In the genomic region with DNA sequence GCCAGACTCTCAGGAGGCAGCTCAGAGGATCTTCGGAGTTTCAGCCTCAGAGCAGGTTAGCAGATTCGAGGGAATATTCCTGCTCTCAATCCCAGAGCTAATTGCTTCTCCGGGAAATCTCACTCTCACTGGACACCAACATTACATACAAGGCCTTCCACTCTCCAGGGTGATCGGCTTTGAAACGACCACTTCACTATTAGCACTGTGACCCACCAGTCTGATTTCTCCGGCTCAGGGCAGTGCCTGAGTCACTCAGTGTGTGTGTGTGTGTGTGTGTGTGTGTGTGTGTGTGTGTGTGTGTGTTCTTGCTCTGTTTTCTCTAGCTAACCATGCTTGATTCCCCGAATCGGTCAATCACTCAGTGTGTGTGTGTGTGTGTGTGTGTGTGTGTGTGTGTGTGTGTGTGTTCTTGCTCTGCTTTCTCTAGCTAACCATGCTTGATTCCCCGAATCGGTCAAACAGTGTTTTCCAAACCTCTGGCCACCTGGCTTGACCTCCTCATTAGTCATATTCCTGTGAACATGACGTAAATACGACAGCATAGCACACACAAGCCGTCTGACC, we compare ENCODE assay signal across 26 mouse cellular contexts. TPM values are rescaled to one million over a fixed set of nuclear protein-coding genes. Genes with fewer than 3 reads are reported as not detected.
DNase-seq lines count a peak whose midpoint lies in the region; ATAC-seq and TF ChIP-seq lines count a peak whose summit lies in the region.
"Had no signal": no experiment of that assay in that cellular context is flagged by ENCODE, and none has a peak within 500 bp of the region (broad histone marks: within the 10 kb centered on the region; RNA-seq: fewer than 3 reads in every experiment).

No protein-coding gene starts in this region.

- no peaks in the 10 kb centered on the region for H3K9me3 ChIP-seq in forebrain, embryonic 14.5 days (replicated peaks; ENCODE audit: control insufficient read depth, low read length)
- no peaks in the 10 kb centered on the region for H3K9me3 ChIP-seq in forebrain, embryonic 16.5 days (ENCODE audit: control insufficient read depth, low read length)
- no peaks in the 10 kb centered on the region for H3K9me3 ChIP-seq in ES-Bruce4 (replicated peaks; ENCODE audit: control insufficient read depth, insufficient read depth, low read length, poor library complexity, severe bottlenecking)
- no peaks in the 10 kb centered on the region for H3K9me3 ChIP-seq in liver, embryonic 11.5 days (ENCODE audit: control insufficient read depth, low read length)
- H3K9me3 ChIP-seq: embryonic facial prominence, embryonic 10.5 days; embryonic facial prominence, embryonic 15.5 days; heart, embryonic 12.5 days; hindbrain, embryonic 13.5 days; limb, embryonic 13.5 days; liver, embryonic 12.5 days; midbrain, embryonic 13.5 days; neural tube, embryonic 12.5 days had no signal

- no peak for TF ChIP-seq EP300 in ES-Bruce4 (IDR thresholded peaks at IDR 0.05; ENCODE audit: insufficient read depth, low read depth, low read length)

- H3K27ac ChIP-seq in forebrain, embryonic 14.5 days (ENCODE audit: low read depth, low read length), result peak overlapping the region; percentile 5; the same call in 1 of the 2 replicates
- no peak overlapping the region for H3K27ac ChIP-seq in forebrain, embryonic 16.5 days (ENCODE audit: low read length)
- peak overlapping the region; percentile 24; the same call in 1 of the 2 replicates for H3K27ac ChIP-seq in ES-Bruce4 (ENCODE audit: insufficient read depth, low read length)
- H3K27ac ChIP-seq in small intestine, adult 2 months (ENCODE audit: insufficient read depth, low read depth, low read length), result peak overlapping the region; percentile 3; the same call in 1 of the 2 replicates
- H3K27ac ChIP-seq in liver, embryonic 11.5 days (ENCODE audit: low read depth, low read length), result no peak overlapping the region
- H3K27ac ChIP-seq: embryonic facial prominence, embryonic 10.5 days; embryonic facial prominence, embryonic 15.5 days; heart, adult 2 months; hindbrain, embryonic 13.5 days; limb, embryonic 13.5 days; liver, embryonic 12.5 days; macrophage; midbrain, embryonic 13.5 days; neural tube, embryonic 12.5 days had no signal

- 0 out of 2 replicates have a peak overlapping the region, but pooled peaks have one; percentile 21 for H3K9ac ChIP-seq in forebrain, embryonic 14.5 days (ENCODE audit: low read length)
- no peak overlapping the region for H3K9ac ChIP-seq in forebrain, embryonic 16.5 days (replicated peaks; ENCODE audit: low read depth, low read length)
- no peak overlapping the region for H3K9ac ChIP-seq in ES-Bruce4 (ENCODE audit: low read depth, poor library complexity, severe bottlenecking)
- H3K9ac ChIP-seq in liver, embryonic 11.5 days (ENCODE audit: low read depth, low read length), result no peak overlapping the region
- H3K9ac ChIP-seq: embryonic facial prominence, embryonic 15.5 days; heart, embryonic 12.5 days; hindbrain, embryonic 13.5 days; limb, embryonic 13.5 days; liver, embryonic 12.5 days; liver, postnatal 0 days; midbrain, embryonic 13.5 days; neural tube, embryonic 12.5 days had no signal

- no peak for DNase-seq in forebrain, embryonic 14.5 days (ENCODE audit: low spot score)
- peak; percentile 56 for DNase-seq in brain, embryonic 14.5 days (ENCODE audit: low read depth)
- no peak for DNase-seq in liver, embryonic 11.5 days (ENCODE audit: low spot score)
- DNase-seq: adrenal gland, adult 8-10 months; B cell, adult 2 months; cerebellum, adult 18-20 months; cerebellum, postnatal 25 days; heart, adult 2 months; heart, postnatal 4 days; kidney, postnatal 14 days; liver, postnatal 0 days had no signal

- no peaks in the 10 kb centered on the region for H3K27me3 ChIP-seq in forebrain, embryonic 14.5 days (replicated peaks; ENCODE audit: control insufficient read depth, insufficient read depth, low read length)
- H3K27me3 ChIP-seq in forebrain, embryonic 16.5 days (replicated peaks; ENCODE audit: control insufficient read depth, insufficient read depth, low read length), result no peaks in the 10 kb centered on the region
- H3K27me3 ChIP-seq in ES-Bruce4 (ENCODE audit: control insufficient read depth, insufficient read depth, low read length, poor library complexity, severe bottlenecking), result no peaks in the 10 kb centered on the region
- H3K27me3 ChIP-seq in small intestine, adult 2 months (ENCODE audit: control insufficient read depth, insufficient read depth, low read length), result no peaks in the 10 kb centered on the region
- no peaks in the 10 kb centered on the region; the same call in 1 of the 2 replicates for H3K27me3 ChIP-seq in liver, embryonic 11.5 days (replicated peaks; ENCODE audit: control insufficient read depth, insufficient read depth, low read length)
- H3K27me3 ChIP-seq: embryonic facial prominence, embryonic 15.5 days; hindbrain, embryonic 13.5 days; midbrain, embryonic 13.5 days; neural tube, embryonic 12.5 days had no signal

- no peaks in the 10 kb centered on the region for H3K36me3 ChIP-seq in forebrain, embryonic 14.5 days (ENCODE audit: control insufficient read depth, insufficient read depth, low read length)
- no peaks in the 10 kb centered on the region for H3K36me3 ChIP-seq in forebrain, embryonic 16.5 days (ENCODE audit: control insufficient read depth, insufficient read depth)
- H3K36me3 ChIP-seq in ES-Bruce4 (ENCODE audit: control insufficient read depth, insufficient read depth, low read length, poor library complexity, severe bottlenecking), result no peaks in the 10 kb centered on the region
- H3K36me3 ChIP-seq in small intestine, adult 2 months (ENCODE audit: control insufficient read depth, insufficient read depth, low read length), result peaks cover 3% of the 10 kb centered on the region; the same call in 1 of the 2 replicates
- no peaks in the 10 kb centered on the region for H3K36me3 ChIP-seq in liver, embryonic 11.5 days (ENCODE audit: control insufficient read depth, insufficient read depth, low read length)
- H3K36me3 ChIP-seq: embryonic facial prominence, embryonic 10.5 days; embryonic facial prominence, embryonic 15.5 days; heart, embryonic 12.5 days; hindbrain, embryonic 13.5 days; limb, embryonic 13.5 days; liver, embryonic 12.5 days; midbrain, embryonic 13.5 days; neural tube, embryonic 12.5 days had no signal

- no peak for ATAC-seq in forebrain, embryonic 14.5 days
- ATAC-seq in forebrain, embryonic 16.5 days, result no peak
- ATAC-seq in liver, embryonic 11.5 days (replicated peaks; ENCODE audit: low FRiP score), result no peak
- ATAC-seq: activated CD4-positive, CD25-positive, alpha-beta regulatory T cell, adult 4 months; intestine, postnatal 0 days; liver, embryonic 12.5 days; liver, postnatal 0 days; midbrain, embryonic 13.5 days had no signal

- TF ChIP-seq POLR2A in ES-Bruce4 (IDR thresholded peaks at IDR 0.05; ENCODE audit: insufficient read depth, low read length), result no peak
- TF ChIP-seq POLR2A in brain, embryonic 14.5 days (IDR thresholded peaks at IDR 0.05; ENCODE audit: borderline replicate concordance, extremely low read depth, insufficient read depth, insufficient read length, poor library complexity, severe bottlenecking), result no peak
- no peak for TF ChIP-seq POLR2A in small intestine, adult 2 months (IDR thresholded peaks at IDR 0.05; ENCODE audit: low read depth, low read length)

- TF ChIP-seq CTCF in ES-Bruce4 (IDR thresholded peaks at IDR 0.05; ENCODE audit: low read depth, low read length), result no peak
- no peak for TF ChIP-seq CTCF in brain, embryonic 14.5 days (IDR thresholded peaks at IDR 0.05; ENCODE audit: borderline replicate concordance, extremely low read depth, insufficient read depth, insufficient read length)
- TF ChIP-seq CTCF in small intestine, adult 2 months (IDR thresholded peaks at IDR 0.05; ENCODE audit: extremely low read depth, insufficient read length, insufficient replicate concordance, low read depth, low read length), result no peak

- 46% methylated on average over 13 of the region's 13 CpGs for WGBS in forebrain, embryonic 14.5 days
- 38% methylated on average over 12 of the region's 13 CpGs for WGBS in forebrain, embryonic 16.5 days
- WGBS in small intestine, adult 2 months, result 66% methylated on average over 13 of the region's 13 CpGs
- WGBS in liver, embryonic 11.5 days, result 75% methylated on average over 13 of the region's 13 CpGs

- no peak overlapping the region for H3K4me2 ChIP-seq in forebrain, embryonic 14.5 days (ENCODE audit: low read length)
- no peak overlapping the region for H3K4me2 ChIP-seq in forebrain, embryonic 16.5 days (ENCODE audit: low read length)
- no peak overlapping the region for H3K4me2 ChIP-seq in liver, embryonic 11.5 days
- H3K4me2 ChIP-seq: embryonic facial prominence, embryonic 15.5 days; heart, embryonic 12.5 days; hindbrain, embryonic 13.5 days; limb, embryonic 13.5 days; liver, embryonic 12.5 days; midbrain, embryonic 13.5 days; neural tube, embryonic 12.5 days had no signal

- no peaks in the 10 kb centered on the region; the same call in 1 of the 2 replicates for H3K4me1 ChIP-seq in forebrain, embryonic 14.5 days (ENCODE audit: control insufficient read depth, insufficient read depth, low read length)
- peaks cover 4% of the 10 kb centered on the region for H3K4me1 ChIP-seq in forebrain, embryonic 16.5 days (replicated peaks; ENCODE audit: control insufficient read depth, insufficient read depth, low read length)
- peaks cover 19% of the 10 kb centered on the region for H3K4me1 ChIP-seq in ES-Bruce4 (ENCODE audit: control insufficient read depth, insufficient read depth, low read length)
- peaks cover 35% of the 10 kb centered on the region for H3K4me1 ChIP-seq in small intestine, adult 2 months (ENCODE audit: control insufficient read depth, insufficient read depth, insufficient read length, low read length)
- H3K4me1 ChIP-seq in liver, embryonic 11.5 days (replicated peaks; ENCODE audit: control insufficient read depth, insufficient read depth, low read length), result 0 out of 2 replicates have a peak, but pooled peaks cover 2% of the 10 kb centered on the region
- H3K4me1 ChIP-seq: liver, embryonic 12.5 days; neural tube, embryonic 12.5 days had no signal

- H3K4me3 ChIP-seq in forebrain, embryonic 14.5 days (ENCODE audit: low read depth, low read length), result no peak overlapping the region
- H3K4me3 ChIP-seq in forebrain, embryonic 16.5 days (replicated peaks; ENCODE audit: low read length), result no peak overlapping the region
- H3K4me3 ChIP-seq in ES-Bruce4 (ENCODE audit: low read depth, low read length), result no peak overlapping the region
- H3K4me3 ChIP-seq in small intestine, adult 2 months (ENCODE audit: low read depth, low read length), result no peak overlapping the region
- no peak overlapping the region for H3K4me3 ChIP-seq in liver, embryonic 11.5 days (ENCODE audit: low read depth, low read length)
- H3K4me3 ChIP-seq: embryonic facial prominence, embryonic 10.5 days; embryonic facial prominence, embryonic 15.5 days; heart, adult 2 months; heart, embryonic 12.5 days; hindbrain, embryonic 13.5 days; limb, embryonic 13.5 days; liver, embryonic 12.5 days; midbrain, embryonic 13.5 days; myocyte; neural tube, embryonic 12.5 days had no signal

RNA-seq across cellular contexts. Expression of gene St14, which starts 9.1 kb away (rescaled TPM):
- polyA plus RNA-seq in forebrain, embryonic 14.5 days (2014; fragmentation: Nextera tagmentation; extraction: Ambion mirVana), result 0.18 and 0.27 TPM in 2 replicates
- polyA plus RNA-seq in forebrain, embryonic 16.5 days (2015; fragmentation: Nextera tagmentation; extraction: Ambion mirVana), result 0.63 and 0.73 TPM in 2 replicates
- polyA plus RNA-seq in ES-Bruce4 (2011; ENCODE audit: insufficient read depth, insufficient read length, low read depth, missing spikeins), result 118 and 123 TPM in 2 replicates
- polyA plus RNA-seq in brain, embryonic 14.5 days (2012; rRNA removed), result 1.00 and 1.7 TPM in 2 replicates
- 132 and 279 TPM in 2 replicates for polyA plus RNA-seq in small intestine, adult 2 months (2012; rRNA removed)
- 1.4 and 1.5 TPM in 2 replicates for polyA plus RNA-seq in liver, embryonic 11.5 days (2014; fragmentation: Nextera tagmentation; extraction: Ambion mirVana)

Comparison
In these comparisons a context has a peak if more than half of its experiments do, and no peak if none do; other contexts are left out.
1. H3K27ac ChIP-seq: peak in forebrain, embryonic 14.5 days (single experiment), ES-Bruce4 (single experiment) and small intestine, adult 2 months (single experiment); none in forebrain, embryonic 16.5 days (single experiment) and liver, embryonic 11.5 days (single experiment).
2. RNA of gene St14, which starts 9.1 kb away (polyA plus RNA-seq): 132 to 279 TPM in small intestine, adult 2 months and 118 to 123 TPM in ES-Bruce4; 1.00 to 1.7 TPM in brain, embryonic 14.5 days, 1.4 to 1.5 TPM in liver, embryonic 11.5 days, 0.63 to 0.73 TPM in forebrain, embryonic 16.5 days and 0.18 to 0.27 TPM in forebrain, embryonic 14.5 days; every median in the first group is over 10 times any median in the second.